Mouse (Mus musculus) CH12.LX (cell line): ENCODE measurements around the gene Lrfn4. TPM values are rescaled to one million over a fixed set of nuclear protein-coding genes. Genes with fewer than 3 reads are reported as not detected.

Experiments used
- DNase-seq: peaks from one replicate; pipeline ENCODE4 v3.0.0-alpha.2; 2013; ENCODE audit errors: extremely low read depth
- H3K27ac ChIP-seq: 2 replicates; pipeline ENCODE4 v1.5.1; 2012; ENCODE audit warnings: low read depth, mild to moderate bottlenecking, control low read depth, moderate library complexity; ENCODE audit not compliant: insufficient read depth
- H3K27me3 ChIP-seq: replicated peaks from 2 replicates; pipeline ENCODE3; 2012; ENCODE audit warnings: inconsistent platforms
- H3K36me3 ChIP-seq, 2 experiments: replicated peaks in 1 of 2; 2 replicates each; pipeline versions ENCODE3 to v1.6.1; 2012; ENCODE audit warnings: inconsistent platforms in 1 of 2, low read length in 1 of 2, mild to moderate bottlenecking in 1 of 2, mixed read lengths in 1 of 2, moderate library complexity in 1 of 2; ENCODE audit not compliant: control insufficient read depth in 1 of 2, insufficient read depth in 1 of 2
- H3K4me1 ChIP-seq, 2 experiments: 2 replicates each; pipeline ENCODE4 v1.6.1; 2012; ENCODE audit warnings: inconsistent platforms in 1 of 2, moderate library complexity in 1 of 2; ENCODE audit not compliant: insufficient read depth in 2 of 2, control insufficient read depth in 1 of 2
- H3K4me2 ChIP-seq: 2 replicates; pipeline ENCODE4 v1.6.1; 2012; ENCODE audit warnings: low read depth, mild to moderate bottlenecking, control low read depth; ENCODE audit not compliant: poor library complexity, insufficient read depth, severe bottlenecking
- H3K4me3 ChIP-seq, 3 experiments: fragments of 150-350 bp in 1 of 3; sonication (generic) in 1 of 3; replicated peaks in 1 of 3; 2 replicates each; pipeline versions ENCODE3 to v1.5.1; 2011 to 2012; ENCODE audit warnings: low read depth in 2 of 3, low read length in 2 of 3, mild to moderate bottlenecking in 2 of 3, moderate library complexity in 2 of 3, control low read depth in 1 of 3, improper control_type of control experiment in 1 of 3, inconsistent platforms in 1 of 3, mixed read lengths in 1 of 3; ENCODE audit not compliant: poor library complexity in 1 of 3
- H3K79me2 ChIP-seq: replicated peaks from 2 replicates; pipeline ENCODE4 v1.6.1; 2012; ENCODE audit warnings: mild to moderate bottlenecking, moderate library complexity; ENCODE audit not compliant: control insufficient read depth, poor library complexity, insufficient read depth, severe bottlenecking; ENCODE audit errors: extremely low read depth
- H3K9ac ChIP-seq: 2 replicates; pipeline ENCODE4 v1.6.1; 2012; ENCODE audit warnings: low read depth, mild to moderate bottlenecking, control low read depth, moderate library complexity; ENCODE audit not compliant: insufficient read depth
- H3K9me3 ChIP-seq: replicated peaks from 2 replicates; pipeline ENCODE3; 2012; ENCODE audit warnings: low read length, inconsistent platforms, mixed read lengths
- BHLHE40 ChIP-seq: IDR thresholded peaks from 2 replicates; pipeline ENCODE4 v1.6.1; 2011; ENCODE audit warnings: mild to moderate bottlenecking, low read depth, low read length, improper control_type of control experiment
- CHD2 ChIP-seq: IDR thresholded peaks from 2 replicates; pipeline ENCODE4 v1.6.1; 2011; ENCODE audit warnings: low read length, improper control_type of control experiment
- CTCF ChIP-seq, 2 experiments: IDR thresholded peaks in 1 of 2; conservative IDR thresholded peaks in 1 of 2; 2 replicates each; pipeline ENCODE4 v1.5.1; 2011 to 2012; ENCODE audit warnings: low read depth in 2 of 2, low read length in 2 of 2, improper control_type of control experiment in 1 of 2, inconsistent platforms in 1 of 2, mild to moderate bottlenecking in 1 of 2, moderate library complexity in 1 of 2
- E2F4 ChIP-seq: IDR thresholded peaks from 2 replicates; pipeline ENCODE4 v1.6.1; 2011; ENCODE audit warnings: low read depth, low read length, improper control_type of control experiment; ENCODE audit not compliant: insufficient replicate concordance
- ELF1 ChIP-seq: IDR thresholded peaks from 2 replicates; pipeline ENCODE4 v1.6.1; 2014; ENCODE audit warnings: low read depth, mild to moderate bottlenecking, inconsistent platforms, low read length, improper control_type of control experiment
- EP300 ChIP-seq: IDR thresholded peaks from 2 replicates; pipeline ENCODE4 v1.6.1; 2011; ENCODE audit warnings: low read length, improper control_type of control experiment
- ETS1 ChIP-seq: conservative IDR thresholded peaks from 2 replicates; pipeline ENCODE4 v1.6.1; 2012; ENCODE audit warnings: low read depth, mild to moderate bottlenecking, inconsistent platforms, low read length, improper control_type of control experiment, moderate library complexity
- GABPA ChIP-seq: IDR thresholded peaks from 2 replicates; pipeline ENCODE4 v1.6.1; 2012; ENCODE audit warnings: low read depth, low read length, improper control_type of control experiment, inconsistent platforms; ENCODE audit not compliant: insufficient replicate concordance
- HCFC1 ChIP-seq: IDR thresholded peaks from 2 replicates; pipeline ENCODE4 v1.6.1; 2012; ENCODE audit warnings: low read depth, mild to moderate bottlenecking, inconsistent platforms, low read length, improper control_type of control experiment
- IRF4 ChIP-seq: IDR thresholded peaks from 2 replicates; pipeline ENCODE4 v1.6.1; 2014; ENCODE audit warnings: low read depth, mild to moderate bottlenecking, inconsistent platforms, low read length, improper control_type of control experiment
- JUN ChIP-seq: IDR thresholded peaks from 2 replicates; pipeline ENCODE4 v1.6.1; 2011; ENCODE audit warnings: low read depth, mild to moderate bottlenecking, low read length, improper control_type of control experiment, moderate library complexity; ENCODE audit not compliant: insufficient read depth
- JUND ChIP-seq: conservative IDR thresholded peaks from 2 replicates; pipeline ENCODE4 v1.6.1; 2011; ENCODE audit warnings: low read depth, low read length, improper control_type of control experiment
- KAT2A ChIP-seq: IDR thresholded peaks from 2 replicates; pipeline ENCODE4 v1.6.1; 2012; ENCODE audit warnings: low read length, improper control_type of control experiment, inconsistent platforms; ENCODE audit not compliant: insufficient replicate concordance
- MAFK ChIP-seq: IDR thresholded peaks from 2 replicates; pipeline ENCODE4 v1.6.1; 2011; ENCODE audit warnings: low read length, improper control_type of control experiment; ENCODE audit not compliant: insufficient replicate concordance
- MAZ ChIP-seq: IDR thresholded peaks from 2 replicates; pipeline ENCODE4 v1.6.1; 2012; ENCODE audit warnings: low read depth, mild to moderate bottlenecking, inconsistent platforms, low read length, improper control_type of control experiment, moderate library complexity
- MYC ChIP-seq: IDR thresholded peaks from 2 replicates; pipeline ENCODE4 v1.6.1; 2011; ENCODE audit warnings: low read depth, mild to moderate bottlenecking, improper control_type of control experiment, low read length
- NRF1 ChIP-seq: IDR thresholded peaks from 2 replicates; pipeline ENCODE4 v1.6.1; 2014; ENCODE audit warnings: low read depth, mild to moderate bottlenecking, inconsistent platforms, low read length, improper control_type of control experiment, moderate library complexity
- PAX5 ChIP-seq: IDR thresholded peaks from 2 replicates; pipeline ENCODE4 v1.6.1; 2012; ENCODE audit warnings: low read length, inconsistent platforms, mixed read lengths
- POLR2AphosphoS2 ChIP-seq: IDR thresholded peaks from 2 replicates; pipeline ENCODE4 v1.6.1; 2011; ENCODE audit warnings: low read depth, low read length, improper control_type of control experiment
- RAD21 ChIP-seq: IDR thresholded peaks from 2 replicates; pipeline ENCODE4 v1.6.1; 2011; ENCODE audit warnings: low read depth, mild to moderate bottlenecking, low read length, improper control_type of control experiment, moderate library complexity
- RCOR1 ChIP-seq: conservative IDR thresholded peaks from 2 replicates; pipeline ENCODE4 v1.6.1; 2012; ENCODE audit warnings: low read depth, mild to moderate bottlenecking, inconsistent platforms, low read length, improper control_type of control experiment
- SIN3A ChIP-seq: IDR thresholded peaks from 2 replicates; pipeline ENCODE4 v1.6.1; 2012; ENCODE audit warnings: low read length, improper control_type of control experiment, inconsistent platforms
- TBP ChIP-seq: conservative IDR thresholded peaks from 2 replicates; pipeline ENCODE4 v1.6.1; 2011; ENCODE audit warnings: low read depth, low read length, improper control_type of control experiment
- UBTF ChIP-seq: IDR thresholded peaks from 2 replicates; pipeline ENCODE4 v1.6.1; 2012; ENCODE audit warnings: low read depth, mild to moderate bottlenecking, inconsistent platforms, low read length, improper control_type of control experiment, moderate library complexity
- ZMIZ1 ChIP-seq: IDR thresholded peaks from 2 replicates; pipeline ENCODE4 v1.6.1; 2012; ENCODE audit warnings: low read depth, mild to moderate bottlenecking, inconsistent platforms, low read length, improper control_type of control experiment
- ZNF384 ChIP-seq: IDR thresholded peaks from 2 replicates; pipeline ENCODE4 v1.6.1; 2012; ENCODE audit warnings: low read depth, low read length, improper control_type of control experiment, inconsistent platforms
- dilution Hi-C: fragments of 300-500 bp; cut with MboI; formaldehyde crosslinking; loops from 2 replicates; pipeline ENCODE4 v1.14.3; 2020; ENCODE audit warnings: low sequenced_read_pairs; ENCODE audit not compliant: extremely low pct_unique_long_range_greater_than_20kb, extremely low pct_ligation_motif_present
- in situ Hi-C: fragments of 300-500 bp; cut with MboI; formaldehyde crosslinking; loops from 3 replicates; pipeline ENCODE4 v1.14.3; 2019; ENCODE audit warnings: low sequenced_read_pairs, low pct_ligation_motif_present, low pct_unique_long_range_greater_than_20kb, mixed read lengths
- polyA plus RNA-seq: library from polyadenylated mRNA; unstranded; fragments of >175 nt; gene quantifications from 2 replicates; pipeline ENCODE4 v1.2.1, GENCODE M21; 2012; ENCODE audit warnings: low read depth; ENCODE audit not compliant: insufficient read length
- total RNA-seq, 2 experiments: library from RNA; depleted of rRNA; stranded (reverse); fragments of 300-350 nt in 1 of 2; fragments of >200 nt in 1 of 2; gene quantifications; 2 replicates each; pipeline ENCODE4 v1.2.3; 2012 to 2014

Lrfn4 gene
- total and polyA plus RNA-seq, 3 experiments = 0.75 to 2.3 (median 1.9) TPM

- Histone ChIP-seq H3K79me2 (no peaks in the 10 kb centered on the region; the same call in 1 of the 2 replicates), H3K4me2 (no peak overlapping the region), H3K27ac (no peak overlapping the region), H3K9ac (no peak overlapping the region), H3K4me1 (peaks cover 9 to 42% of the 10 kb centered on the region in 2 experiments; a peak in 2 of 4 replicates), H3K36me3 (peaks cover 28 to 67% of the 10 kb centered on the region in 2 experiments), H3K4me3 (no peak overlapping the region), H3K27me3 (no peaks in the 10 kb centered on the region), H3K9me3 (no peaks in the 10 kb centered on the region)
- in situ Hi-C loops (loop anchor here (10.0 kb wide), 1 partner anchor 128 kb away; the partner anchor contains the start of gene 2010003K11Rik), dilution Hi-C loops (no loop called here)
- no peak for TF ChIP-seq NRF1
- no peak for DNase-seq
Observed at GRCm38 (mm10) chr19:4622780-4623179, 7.3 kb upstream of the Lrfn4 start.

GRCm38 (mm10) chr19:4620721-4621120 is 5.3 kb upstream of the Lrfn4 start:
- no peak for TF ChIP-seq JUND
- no peak for TF ChIP-seq ETS1
- no peak for TF ChIP-seq RCOR1
- no peak for TF ChIP-seq RAD21
- TF ChIP-seq MAZ = no peak
- no peak for TF ChIP-seq SIN3A
- no peak for TF ChIP-seq HCFC1
- no peak for TF ChIP-seq ZMIZ1
- TF ChIP-seq UBTF = no peak
- no peak for TF ChIP-seq CTCF (conservative IDR thresholded peaks at IDR 0.05 in 1 of 2, IDR thresholded peaks at IDR 0.05 in 1 of 2; ENCODE audit: low read depth in 2 of 2, low read length in 2 of 2)
- TF ChIP-seq, all 38 proteins: peak for 0
- H3K9ac ChIP-seq = no peak overlapping the region
- no peaks in the 10 kb centered on the region; the same call in 1 of the 2 replicates for H3K79me2 ChIP-seq
- in situ Hi-C loops (loop anchor here (10.0 kb wide), 1 partner anchor 126 kb away; the partner anchor contains the start of gene 2010003K11Rik), dilution Hi-C loops (no loop called here)
- no peaks in the 10 kb centered on the region for H3K9me3 ChIP-seq
- peaks cover 3 to 29% of the 10 kb centered on the region in 2 experiments; a peak in 2 of 4 replicates for H3K4me1 ChIP-seq
- no peak overlapping the region for H3K4me3 ChIP-seq
- H3K27me3 ChIP-seq = no peaks in the 10 kb centered on the region
- H3K4me2 ChIP-seq = no peak overlapping the region
- H3K36me3 ChIP-seq = peaks cover 28 to 68% of the 10 kb centered on the region in 2 experiments
- no peak for DNase-seq
- no peak overlapping the region for H3K27ac ChIP-seq

- dilution Hi-C loops = no loop called here
- Histone ChIP-seq H3K9ac (no peak overlapping the region), H3K4me2 (no peak overlapping the region), H3K27ac (no peak overlapping the region), H3K4me3 (no peak overlapping the region), H3K9me3 (no peaks in the 10 kb centered on the region), H3K36me3 (peaks cover 28 to 67% of the 10 kb centered on the region in 2 experiments), H3K4me1 (peaks cover 3 to 24% of the 10 kb centered on the region in 2 experiments; a peak in 2 of 4 replicates), H3K27me3 (no peaks in the 10 kb centered on the region), H3K79me2 (no peaks in the 10 kb centered on the region)
- in situ Hi-C loops = no loop called here
- no peak for TF ChIP-seq E2F4
- TF ChIP-seq MAFK = no peak
- TF ChIP-seq TBP = no peak
- TF ChIP-seq GABPA = no peak
- no peak for TF ChIP-seq JUN
- TF ChIP-seq ZNF384 = no peak
- no peak for TF ChIP-seq EP300
- no peak for TF ChIP-seq BHLHE40
- no peak for TF ChIP-seq KAT2A
- no peak for TF ChIP-seq PAX5
- no peak for TF ChIP-seq ELF1
- TF ChIP-seq HCFC1 = no peak
- TF ChIP-seq POLR2AphosphoS2 = no peak
- TF ChIP-seq IRF4 = no peak
- no peak for TF ChIP-seq UBTF
- TF ChIP-seq MYC = no peak
- TF ChIP-seq CHD2 = no peak
- TF ChIP-seq SIN3A = no peak
- DNase-seq = no peak
Observed at GRCm38 (mm10) chr19:4619461-4619860, 4.0 kb upstream of the Lrfn4 start.
